Mouse (Mus musculus) hematopoietic multipotent progenitor cell, adult 10-12 weeks (in vitro differentiated cells): Measurements from ENCODE around the gene Lamc2. TPM values are rescaled to one million over a fixed set of nuclear protein-coding genes. Genes with fewer than 3 reads are reported as not detected.

ENCODE experiments used
- polyA plus RNA-seq: library from polyadenylated mRNA; stranded (reverse); fragments of >175 nt; gene quantifications from 2 replicates; pipeline ENCODE4 v1.2.3, GENCODE M21; 2012; ENCODE audit warnings: low replicate concordance

Gene Lamc2
- polyA plus RNA-seq, result 0.02 TPM in 1 of 2 replicates, not detected in the other

GRCm38 (mm10) chr1:153185828-153186803 lies at the start of gene Lamc2:
TSS of gene Lamc2 (minus strand) at chr1:153186447.

Other genes starting within 250 kb of the Lamc2 start
- gene Nmnat2, start 231.5 kb downstream of the Lamc2 start, polyA plus RNA-seq, result 0.12 and 0.20 TPM in 2 replicates
- 4.0 and 5.0 TPM in 2 replicates for gene Lamc1, start 146.3 kb upstream of the Lamc2 start, polyA plus RNA-seq
- gene Shcbp1l, start 238.7 kb upstream of the Lamc2 start, polyA plus RNA-seq, result 0.79 and 2.3 TPM in 2 replicates